Mouse (Mus musculus): ENCODE results near the gene Scamp2. TPM values are rescaled to one million over a fixed set of nuclear protein-coding genes. Genes with fewer than 3 reads are reported as not detected.

The Scamp2 gene
- total RNA-seq, 1 experiment from 2014 or later, result 24.9 TPM

- no peak for ATAC-seq (replicated peaks; ENCODE audit: low read depth, poor library complexity, severe bottlenecking)
Measured at GRCm38 (mm10) chr9:57618854-57619253, 58.1 kb downstream of the Scamp2 start.

GRCm38 (mm10) chr9:57620674-57621073 lies 59.9 kb downstream of the Scamp2 start, which contains the start of gene Lman1l:
TSS of gene Lman1l (minus strand) at chr9:57620774.
- ATAC-seq (replicated peaks; ENCODE audit: low read depth, poor library complexity, severe bottlenecking), result no peak

GRCm38 (mm10) chr9:57624295-57624694 lies 63.6 kb downstream of the Scamp2 start:
- ATAC-seq (replicated peaks; ENCODE audit: low read depth, poor library complexity, severe bottlenecking), result no peak

GRCm38 (mm10) chr9:57625674-57626500 lies 65.1 kb downstream of the Scamp2 start:
- no peak for ATAC-seq (replicated peaks; ENCODE audit: low read depth, poor library complexity, severe bottlenecking)

- no peak for ATAC-seq (replicated peaks; ENCODE audit: low read depth, poor library complexity, severe bottlenecking)
Measured at GRCm38 (mm10) chr9:57627191-57627590, 66.4 kb downstream of the Scamp2 start.

GRCm38 (mm10) chr9:57627892-57628291 lies 67.1 kb downstream of the Scamp2 start:
- no peak for ATAC-seq (replicated peaks; ENCODE audit: low read depth, poor library complexity, severe bottlenecking)

GRCm38 (mm10) chr9:57628717-57629116 lies 68.0 kb downstream of the Scamp2 start:
- no peak for ATAC-seq (replicated peaks; ENCODE audit: low read depth, poor library complexity, severe bottlenecking)

- peak; percentile 57 for ATAC-seq (replicated peaks; ENCODE audit: low read depth, poor library complexity, severe bottlenecking)
Measured at GRCm38 (mm10) chr9:57629118-57629874, 68.6 kb downstream of the Scamp2 start.

- ATAC-seq (replicated peaks; ENCODE audit: low read depth, poor library complexity, severe bottlenecking), result peak; percentile 43
Measured at GRCm38 (mm10) chr9:57633481-57634024, 72.8 kb downstream of the Scamp2 start.

- ATAC-seq (replicated peaks; ENCODE audit: low read depth, poor library complexity, severe bottlenecking), result no peak
Measured at GRCm38 (mm10) chr9:57637272-57637671, 76.5 kb downstream of the Scamp2 start.

GRCm38 (mm10) chr9:57637741-57638322 lies 77.1 kb downstream of the Scamp2 start:
- peak; percentile 55 for ATAC-seq (replicated peaks; ENCODE audit: low read depth, poor library complexity, severe bottlenecking)

Other genes starting within 250 kb of the Scamp2 start
- gene Ppcdc, start 120.8 kb upstream of the Scamp2 start, total RNA-seq (2017), result 16.2 and 17.4 TPM in 2 replicates
- gene Scamp5, start 92.9 kb upstream of the Scamp2 start, total RNA-seq (2017), result 0.34 and 0.37 TPM in 2 replicates
- not detected in 2 replicates for gene Rpp25, start 56.9 kb upstream of the Scamp2 start, total RNA-seq (2017)
- 86.5 and 107 TPM in 2 replicates for gene Cox5a, start 39.7 kb upstream of the Scamp2 start, total RNA-seq (2017)
- gene Fam219b, start 23.4 kb upstream of the Scamp2 start, total RNA-seq (2017), result 12.2 and 13.6 TPM in 2 replicates
- gene Mpi, start 8.2 kb upstream of the Scamp2 start, total RNA-seq (2017), result 10.7 and 14.5 TPM in 2 replicates
- 4.1 and 10.6 TPM in 2 replicates for gene Ulk3, start 28.5 kb downstream of the Scamp2 start, total RNA-seq (2017)
- gene Cplx3, start 45.3 kb downstream of the Scamp2 start, total RNA-seq (2017), result not detected in 2 replicates
- gene Lman1l, start 59.8 kb downstream of the Scamp2 start, total RNA-seq (2017), result not detected in 2 replicates
- gene Csk, start 92.7 kb downstream of the Scamp2 start, total RNA-seq (2017), result 134 and 190 TPM in 2 replicates
- gene Cyp1a2, start 122.8 kb downstream of the Scamp2 start, total RNA-seq (2017), result not detected in 2 replicates
- gene Cyp1a1, start 127.0 kb downstream of the Scamp2 start, total RNA-seq (2017), result 0.50 TPM in 1 of 2 replicates, not detected in the other
- 7.2 and 9.8 TPM in 2 replicates for gene Edc3, start 147.6 kb downstream of the Scamp2 start, total RNA-seq (2017)
- gene Clk3, start 204.9 kb downstream of the Scamp2 start, total RNA-seq (2017), result 38.1 and 40.5 TPM in 2 replicates